Mouse (Mus musculus) bone marrow, adult 2 months (tissue): Measurements from ENCODE around the gene Hspb3. TPM values are rescaled to one million over a fixed set of nuclear protein-coding genes. Genes with fewer than 3 reads are reported as not detected.

Experiments used
- H3K27ac ChIP-seq: fragments of 200-500 bp; 2 replicates; pipeline ENCODE4 v1.5.1; 2012; ENCODE audit warnings: low read depth, mild to moderate bottlenecking, control low read depth, inconsistent platforms, low read length; ENCODE audit not compliant: control insufficient read depth, poor library complexity, insufficient read depth
- H3K4me1 ChIP-seq: fragments of 200-500 bp; 2 replicates; pipeline ENCODE4 v1.6.1; 2011; ENCODE audit warnings: low read length; ENCODE audit not compliant: control insufficient read depth, insufficient read depth
- H3K4me3 ChIP-seq: fragments of 200-500 bp; replicated peaks from 2 replicates; pipeline ENCODE3; 2011; ENCODE audit warnings: mild to moderate bottlenecking, low read depth, low read length, control low read depth; ENCODE audit not compliant: control insufficient read depth
- CTCF ChIP-seq: fragments of 200-500 bp; IDR thresholded peaks from 2 replicates; pipeline ENCODE4 v1.5.1; 2011; ENCODE audit warnings: low read length, control low read depth; ENCODE audit not compliant: control insufficient read depth, insufficient read depth
- POLR2A ChIP-seq: fragments of 200-500 bp; IDR thresholded peaks from 2 replicates; pipeline ENCODE4 v1.6.1; 2011; ENCODE audit warnings: low read depth, mild to moderate bottlenecking, control low read depth, low read length, borderline replicate concordance; ENCODE audit not compliant: control insufficient read depth
- WGBS: fragments of 180-500 bp; shearing (Covaris S2); methylation state at CpG from one replicate; pipeline ENCODE4 v1.1.7; 2018; 5-methylcytosine and 5-hydroxymethylcytosine counted together
- polyA plus RNA-seq: library from polyadenylated mRNA; stranded (reverse); fragments of >200 nt; gene quantifications from 2 replicates; pipeline ENCODE4 v1.2.4, GENCODE M21; 2011; ENCODE audit warnings: low replicate concordance; ENCODE audit not compliant: missing spikeins, insufficient read depth, insufficient read length

The Hspb3 gene
- polyA plus RNA-seq, 1 experiment: not detected

DNA sequence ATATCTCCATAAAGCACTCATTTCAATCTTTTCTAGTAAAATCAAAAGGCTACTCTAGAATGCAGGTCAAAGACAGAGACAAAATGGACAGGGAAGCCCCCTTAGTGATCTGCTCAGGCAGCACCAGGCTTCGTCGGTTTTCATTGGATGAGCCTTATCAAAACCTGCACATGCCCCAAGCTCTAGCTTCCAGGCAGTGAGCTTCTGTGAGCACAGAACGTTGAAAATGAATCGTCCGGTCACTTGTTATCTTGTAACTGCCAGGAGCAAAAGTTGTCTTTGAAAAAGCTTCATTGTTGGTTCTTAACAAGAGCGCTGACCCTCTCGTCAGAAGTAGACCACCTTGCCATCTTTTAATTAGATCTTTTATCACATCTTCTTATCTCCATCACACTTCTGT, 26.4 kb upstream of the Hspb3 start:
- 63% methylated on average over 7 of the region's 7 CpGs for WGBS
- H3K4me3 ChIP-seq: no peak overlapping the region
- no peak overlapping the region for H3K27ac ChIP-seq
- H3K4me1 ChIP-seq: no peaks in the 10 kb centered on the region; the same call in 1 of the 2 replicates
- TF ChIP-seq CTCF (no peak), POLR2A (no peak)

- 80% methylated on average over 8 of the region's 8 CpGs for WGBS
These were observed 23.2 kb upstream of the Hspb3 start for GRCm38 (mm10) chr13:113686691-113687121.

DNA sequence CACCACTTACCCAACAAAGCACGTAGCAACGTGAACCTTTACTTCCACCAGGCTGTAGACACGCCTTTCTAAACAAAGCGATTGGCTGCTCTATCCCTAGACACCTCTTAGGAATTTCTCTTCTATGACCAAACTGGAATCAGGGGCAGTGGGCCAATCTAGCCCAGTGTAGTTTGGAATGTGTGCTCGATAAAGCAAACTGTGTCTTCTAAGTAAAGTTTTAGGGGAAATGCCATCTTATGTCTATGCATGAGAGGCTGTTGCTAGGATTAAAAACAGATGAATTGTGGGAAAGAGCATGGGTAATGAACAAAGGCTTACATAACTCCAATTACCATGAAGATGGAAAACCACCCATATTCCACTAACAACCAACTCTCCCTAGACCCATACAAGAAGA, 19.3 kb upstream of the Hspb3 start:
- WGBS: 82% methylated on average over 5 of the region's 5 CpGs
- Histone ChIP-seq H3K27ac (no peak overlapping the region), H3K4me1 (no peaks in the 10 kb centered on the region), H3K4me3 (no peak overlapping the region)
- no peak for TF ChIP-seq CTCF
- no peak for TF ChIP-seq POLR2A

More at GRCm38 (mm10) chr13:113686691-113687121, 23.2 kb upstream of the Hspb3 start:
- no peaks in the 10 kb centered on the region for H3K4me1 ChIP-seq
- H3K27ac ChIP-seq: no peak overlapping the region
- H3K4me3 ChIP-seq: no peak overlapping the region
- TF ChIP-seq POLR2A (no peak), CTCF (no peak)

GRCm38 (mm10) chr13:113680646-113681045, 17.2 kb upstream of the Hspb3 start:
- no peak overlapping the region for H3K4me3 ChIP-seq
- no peaks in the 10 kb centered on the region for H3K4me1 ChIP-seq
- H3K27ac ChIP-seq: no peak overlapping the region
- 81% methylated on average over 7 of the region's 7 CpGs for WGBS
- TF ChIP-seq CTCF: no peak
- no peak for TF ChIP-seq POLR2A

DNA sequence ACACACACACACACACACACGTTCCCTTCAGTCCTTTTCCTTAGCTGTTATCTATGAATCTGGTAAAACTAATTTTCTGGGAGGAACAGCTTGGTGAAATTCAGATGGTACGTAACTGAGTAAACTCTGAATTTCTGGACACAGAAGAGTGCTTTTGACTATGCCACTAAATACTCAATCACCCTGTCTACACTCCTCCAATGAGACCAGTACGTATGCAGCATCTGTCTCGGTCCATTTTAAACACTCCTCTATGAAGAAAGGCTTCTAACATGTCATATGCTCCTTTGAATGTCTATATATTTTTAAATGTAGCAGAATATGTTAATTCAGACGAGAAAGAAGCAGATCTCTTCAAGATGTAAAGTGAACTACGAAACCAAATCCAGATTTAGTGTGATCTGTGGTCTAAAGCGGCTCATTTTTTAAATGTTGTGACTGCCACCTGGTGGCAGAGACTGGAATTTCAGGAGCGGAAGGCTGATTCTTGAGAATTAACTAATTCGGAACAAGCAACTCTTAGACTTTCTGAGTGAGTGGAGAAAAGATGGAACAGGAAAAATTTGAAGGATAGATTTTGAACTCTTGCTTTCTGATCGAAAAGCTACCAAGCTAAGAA, 6.1 kb upstream of the Hspb3 start:
- H3K27ac ChIP-seq: no peak overlapping the region
- 38% methylated on average over 10 of the region's 10 CpGs for WGBS
- TF ChIP-seq CTCF: no peak
- no peak for TF ChIP-seq POLR2A

DNA sequence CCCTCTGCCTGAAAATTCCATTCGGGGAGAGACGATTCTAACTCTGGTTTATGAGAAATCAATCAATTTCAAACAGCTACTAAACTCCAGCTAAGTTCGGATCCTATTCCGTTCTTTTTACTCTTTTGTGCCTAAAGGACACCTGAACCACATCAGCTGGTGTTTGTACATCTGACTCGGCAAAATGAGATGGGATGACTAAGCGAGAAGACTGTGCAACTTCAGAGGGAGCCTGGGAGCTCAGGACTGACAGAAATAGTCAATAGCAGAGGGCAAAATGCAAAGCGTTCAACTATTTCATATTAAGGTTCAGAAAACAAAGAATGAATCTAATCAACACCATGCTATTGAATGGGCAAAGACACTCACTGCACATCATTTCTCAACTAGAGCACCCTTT, 407 bp upstream of the Hspb3 start:
- H3K4me3 ChIP-seq: no peak overlapping the region
- H3K4me1 ChIP-seq: no peaks in the 10 kb centered on the region
- no peak overlapping the region for H3K27ac ChIP-seq
- 80% methylated on average over 7 of the region's 7 CpGs for WGBS
- no peak for TF ChIP-seq POLR2A
- TF ChIP-seq CTCF: no peak

More for the DNA sequence above, 6.1 kb upstream of the Hspb3 start:
- no peak overlapping the region for H3K4me3 ChIP-seq
- no peaks in the 10 kb centered on the region for H3K4me1 ChIP-seq

GRCm38 (mm10) chr13:113661826-113662271, 1.6 kb downstream of the Hspb3 start:
- TF ChIP-seq CTCF (no peak), POLR2A (no peak)
- H3K4me3 ChIP-seq: no peak overlapping the region
- H3K27ac ChIP-seq: no peak overlapping the region
- H3K4me1 ChIP-seq: no peaks in the 10 kb centered on the region; the same call in 1 of the 2 replicates
- WGBS: 69% methylated on average over 7 of the region's 7 CpGs

DNA sequence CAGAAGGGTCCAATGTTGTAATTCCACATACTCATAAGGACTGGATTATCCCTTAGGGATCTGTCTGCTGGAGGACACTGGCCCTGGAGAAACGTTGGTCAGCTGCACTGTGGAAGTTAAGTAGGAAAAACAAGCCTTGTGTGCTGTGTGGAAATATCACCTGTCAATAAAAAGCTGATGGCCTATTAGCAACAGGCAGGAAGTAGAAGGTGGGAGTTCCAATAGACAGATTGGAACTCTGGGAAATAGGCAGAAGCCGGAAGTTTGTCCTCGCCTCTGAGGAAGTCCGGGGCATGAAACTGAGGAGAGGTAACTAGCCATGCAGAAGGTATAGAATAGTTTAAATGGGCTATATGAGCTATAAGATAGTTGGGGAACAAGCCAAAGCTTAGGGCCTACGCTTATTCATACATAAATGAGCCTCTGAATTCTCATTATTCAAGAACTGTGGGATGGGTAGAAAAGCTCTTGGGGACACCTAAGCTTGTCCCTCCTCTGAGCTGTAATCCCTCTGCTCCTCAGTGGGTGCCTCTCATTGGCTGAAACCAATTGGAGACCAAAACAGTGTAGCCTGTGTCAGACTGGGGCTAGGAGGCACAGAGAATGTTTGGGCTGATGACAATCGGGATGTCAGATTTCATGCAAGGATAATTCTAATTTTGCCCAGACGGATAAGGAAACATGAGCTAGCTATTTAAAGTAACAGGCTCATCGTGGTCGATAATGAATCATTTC, 2.7 kb downstream of the Hspb3 start:
- H3K4me3 ChIP-seq: no peak overlapping the region
- no peak overlapping the region for H3K27ac ChIP-seq
- WGBS: 82% methylated on average over 9 of the region's 9 CpGs
- H3K4me1 ChIP-seq: no peaks in the 10 kb centered on the region; the same call in 1 of the 2 replicates
- TF ChIP-seq POLR2A (no peak), CTCF (no peak)
